Mouse (Mus musculus) liver, embryonic 15.5 days (tissue): ENCODE measurements around the gene Cyp24a1. TPM values are rescaled to one million over a fixed set of nuclear protein-coding genes. Genes with fewer than 3 reads are reported as not detected.

ENCODE experiments used
- ATAC-seq: fragments of 200-750 bp; cut with Nextera tagmentation; 2 replicates; pipeline ENCODE4 v1.8.0; 2017; ENCODE audit warnings: moderate number of reproducible peaks, mild to moderate bottlenecking, moderate library complexity; ENCODE audit not compliant: insufficient read depth
- H3K27ac ChIP-seq: fragments of 300-500 bp; sonication (generic); replicated peaks from 2 replicates; pipeline ENCODE4 v1.5.1; 2015; ENCODE audit warnings: mild to moderate bottlenecking, inconsistent platforms
- H3K27me3 ChIP-seq: fragments of 300-500 bp; sonication (generic); 2 replicates; pipeline ENCODE4 v1.6.1; 2015; ENCODE audit warnings: mild to moderate bottlenecking, inconsistent platforms
- H3K36me3 ChIP-seq: fragments of 300-500 bp; sonication (generic); replicated peaks from 2 replicates; pipeline ENCODE4 v1.6.1; 2015; ENCODE audit warnings: moderate library complexity, mild to moderate bottlenecking, inconsistent platforms
- H3K4me1 ChIP-seq: fragments of 300-500 bp; sonication (generic); replicated peaks from 2 replicates; pipeline ENCODE4 v1.6.1; 2015; ENCODE audit warnings: inconsistent platforms
- H3K4me2 ChIP-seq: fragments of 300-500 bp; sonication (generic); 2 replicates; pipeline ENCODE4 v1.6.1; 2015; ENCODE audit warnings: moderate library complexity, mild to moderate bottlenecking, inconsistent platforms
- H3K4me3 ChIP-seq: fragments of 300-500 bp; sonication (generic); replicated peaks from 2 replicates; pipeline ENCODE4 v1.5.1; 2015; ENCODE audit warnings: mild to moderate bottlenecking, inconsistent platforms
- H3K9ac ChIP-seq: fragments of 300-500 bp; sonication (generic); 2 replicates; pipeline ENCODE4 v1.6.1; 2015; ENCODE audit warnings: moderate library complexity, mild to moderate bottlenecking, inconsistent platforms
- H3K9me3 ChIP-seq: fragments of 300-500 bp; sonication (generic); replicated peaks from 2 replicates; pipeline ENCODE4 v1.6.1; 2016; ENCODE audit warnings: inconsistent platforms
- WGBS: fragments of 180-500 bp; shearing (Covaris S2); methylation state at CpG from one replicate; pipeline ENCODE4 v1.1.7; 2015; ENCODE audit warnings: mixed read lengths; ENCODE audit not compliant: insufficient replicate concordance; 5-methylcytosine and 5-hydroxymethylcytosine counted together
- polyA plus RNA-seq: library from polyadenylated mRNA; unstranded; fragments of >200 nt; fragmentation: Nextera tagmentation; extraction: Ambion mirVana; gene quantifications from 2 replicates; pipeline ENCODE4 v1.2.1, GENCODE M21; 2015

The Cyp24a1 gene
- polyA plus RNA-seq, 1 experiment from 2014 or later = not detected

DNA sequence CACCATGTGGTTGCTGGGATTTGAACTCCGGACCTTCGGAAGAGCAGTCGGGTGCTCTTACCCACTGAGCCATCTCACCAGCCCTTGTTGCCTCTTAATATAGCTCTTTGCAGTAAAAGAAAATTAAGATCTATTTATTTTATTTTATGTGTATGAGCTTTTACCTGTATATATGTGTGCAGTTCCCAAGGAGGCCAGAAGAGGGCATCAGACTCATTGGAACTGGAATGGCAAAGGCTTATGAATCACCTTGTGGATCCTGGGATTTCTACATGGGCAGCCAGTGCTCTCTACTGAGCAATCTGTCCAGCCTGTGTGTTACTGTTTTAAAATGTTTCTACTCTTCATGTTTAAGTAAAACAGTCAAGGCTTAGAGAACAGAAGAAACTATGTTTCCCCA lies 54.4 kb downstream of the Cyp24a1 start:
- Histone ChIP-seq H3K27me3 (no peaks in the 10 kb centered on the region), H3K27ac (no peak overlapping the region), H3K9me3 (no peaks in the 10 kb centered on the region), H3K4me3 (no peak overlapping the region), H3K4me2 (no peak overlapping the region), H3K9ac (no peak overlapping the region), H3K36me3 (no peaks in the 10 kb centered on the region), H3K4me1 (no peaks in the 10 kb centered on the region)
- no peak for ATAC-seq
- 66% methylated on average over 3 of the region's 3 CpGs for WGBS

DNA sequence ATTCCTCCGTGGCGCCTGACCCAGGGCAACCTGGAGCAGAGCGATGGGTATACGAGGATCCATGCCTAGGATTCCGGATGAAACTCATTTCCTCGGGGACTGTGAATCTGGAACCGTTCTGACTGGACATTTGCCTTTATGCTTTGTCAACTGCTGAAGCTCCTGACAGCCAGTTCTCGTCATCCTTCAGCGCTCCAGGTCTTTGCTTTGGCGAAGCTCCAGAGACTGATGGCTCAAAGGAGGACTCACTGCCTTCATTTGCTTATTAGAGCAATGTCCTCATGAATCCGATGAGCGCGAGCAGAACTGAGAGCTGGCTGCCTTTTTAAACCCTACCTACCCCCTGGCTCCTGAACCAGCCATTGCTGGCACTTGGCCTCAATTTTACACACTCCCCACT lies 58.2 kb downstream of the Cyp24a1 start:
- H3K9me3 ChIP-seq = no peaks in the 10 kb centered on the region
- H3K4me3 ChIP-seq = no peak overlapping the region
- no peaks in the 10 kb centered on the region for H3K4me1 ChIP-seq
- no peaks in the 10 kb centered on the region for H3K27me3 ChIP-seq
- WGBS = 44% methylated on average over 13 of the region's 13 CpGs
- no peak overlapping the region for H3K9ac ChIP-seq
- ATAC-seq = no peak
- H3K36me3 ChIP-seq = no peaks in the 10 kb centered on the region
- no peak overlapping the region for H3K27ac ChIP-seq
- H3K4me2 ChIP-seq = no peak overlapping the region

DNA sequence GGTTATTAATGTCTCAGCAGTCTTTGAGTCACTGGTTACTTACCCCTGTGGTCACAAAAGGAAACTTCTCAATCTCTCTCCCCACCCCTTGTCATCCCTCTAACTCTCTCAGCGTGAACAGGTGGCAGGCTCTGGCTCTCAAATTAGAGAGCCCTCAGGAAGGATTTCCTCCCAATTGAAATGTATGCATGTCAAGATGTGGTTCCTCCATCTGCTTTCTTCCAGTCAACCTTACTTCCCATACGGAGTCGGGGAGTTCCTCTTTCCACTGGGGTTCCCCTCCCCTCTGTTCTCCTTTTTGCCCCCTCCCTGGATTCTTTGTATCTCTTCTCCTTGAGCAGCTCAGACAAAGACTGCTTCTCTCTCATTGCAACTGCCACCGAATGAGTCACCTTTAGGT lies 60.7 kb downstream of the Cyp24a1 start:
- H3K4me2 ChIP-seq = no peak overlapping the region
- no peak overlapping the region for H3K4me3 ChIP-seq
- no peak overlapping the region for H3K27ac ChIP-seq

More for the DNA sequence above, 60.7 kb downstream of the Cyp24a1 start:
- no peak overlapping the region for H3K9ac ChIP-seq
- ATAC-seq = no peak
- no peaks in the 10 kb centered on the region for H3K36me3 ChIP-seq
- no peaks in the 10 kb centered on the region for H3K4me1 ChIP-seq
- H3K9me3 ChIP-seq = no peaks in the 10 kb centered on the region
- H3K27me3 ChIP-seq = no peaks in the 10 kb centered on the region
- WGBS = 15% methylated on average over 4 of the region's 4 CpGs

Other genes with a start within 250 kb of the Cyp24a1 start
- gene Bcas1, start 69.3 kb downstream of the Cyp24a1 start, polyA plus RNA-seq = 7.0 and 7.2 TPM in 2 replicates
- 21.9 and 29.2 TPM in 2 replicates for gene Pfdn4, start 717 bp downstream of the Cyp24a1 start, polyA plus RNA-seq
- not detected in 2 replicates for gene 4930470P17Rik, start 104.9 kb upstream of the Cyp24a1 start, polyA plus RNA-seq
- gene Dok5, start 234.7 kb upstream of the Cyp24a1 start, polyA plus RNA-seq = 0.37 and 0.50 TPM in 2 replicates